Mouse (Mus musculus): ENCODE data around the gene Atp5b.

DNA sequence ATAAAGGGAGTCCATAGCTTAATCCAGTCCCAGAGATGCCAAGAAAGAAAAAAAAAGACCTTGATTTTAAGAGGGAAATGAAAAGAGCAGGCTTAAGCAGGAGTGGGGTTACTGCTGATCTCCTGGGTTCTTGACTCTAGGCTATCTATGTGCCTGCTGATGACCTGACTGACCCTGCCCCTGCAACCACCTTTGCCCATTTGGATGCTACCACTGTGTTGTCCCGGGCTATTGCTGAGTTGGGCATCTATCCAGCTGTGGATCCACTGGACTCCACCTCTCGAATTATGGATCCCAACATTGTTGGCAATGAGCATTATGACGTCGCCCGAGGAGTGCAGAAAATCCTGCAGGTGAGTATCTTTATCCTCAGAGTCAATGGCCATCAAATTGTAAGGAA lies 5.1 kb downstream of the Atp5b start:
- no peak for TF ChIP-seq CTCF (IDR thresholded peaks at IDR 0.05; ENCODE audit: extremely low read depth, insufficient read depth, insufficient read length, insufficient replicate concordance)
- TF ChIP-seq POLR2A (IDR thresholded peaks at IDR 0.05; ENCODE audit: low read depth, low read length): no peak
